Mouse (Mus musculus) retina, embryonic 14.5 days (tissue): ENCODE data around the gene Lexm.

Source experiments
- DNase-seq: peaks from one replicate; pipeline ENCODE4 v3.0.0-alpha.2; 2015; ENCODE audit warnings: low spot score

The Lexm gene

GRCm38 (mm10) chr4:106581865-106582204 is 35.2 kb downstream of the Lexm start:
- no peak for DNase-seq

GRCm38 (mm10) chr4:106581176-106581864 is 35.7 kb downstream of the Lexm start:
- DNase-seq, result no peak

DNA sequence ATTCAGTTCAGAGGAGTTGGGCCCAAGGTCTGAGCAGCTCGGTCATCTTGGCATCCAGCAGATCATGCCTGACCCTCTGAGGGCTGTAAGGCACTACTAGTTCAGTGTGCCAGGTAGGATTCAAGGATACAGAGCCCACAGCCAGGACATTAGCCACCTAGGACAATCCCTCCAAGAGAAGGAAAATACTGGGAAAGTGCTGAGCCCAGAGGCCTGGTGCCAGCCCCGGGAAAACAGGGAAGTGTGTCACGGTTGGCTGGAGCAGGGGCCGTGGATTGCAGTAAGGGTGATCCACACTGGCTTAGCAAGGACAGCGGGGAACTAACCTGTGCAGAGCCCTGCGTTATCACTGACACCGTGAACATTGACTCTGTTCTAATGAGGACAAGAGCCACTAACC is 39.5 kb downstream of the Lexm start:
- DNase-seq, result no peak

DNA sequence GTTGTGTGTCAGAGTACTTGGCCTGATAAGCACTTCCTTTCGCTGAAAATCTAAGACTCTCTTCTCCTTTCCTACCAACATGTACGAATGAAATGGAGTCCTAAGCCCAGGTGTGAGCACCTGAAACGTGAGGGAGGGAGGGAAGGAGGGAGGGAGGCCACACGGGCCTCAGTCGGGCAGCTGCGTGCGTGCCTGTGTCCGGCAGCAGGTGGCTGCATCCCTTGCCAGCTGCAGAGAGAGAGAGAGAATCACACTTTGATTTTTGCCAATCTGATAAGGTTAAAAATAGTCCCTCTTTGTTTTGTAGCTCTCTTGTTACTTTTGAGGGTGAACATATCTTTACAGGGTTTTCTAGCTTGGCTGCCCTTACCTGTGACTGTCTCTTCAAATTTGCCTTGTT is 42.0 kb downstream of the Lexm start:
- DNase-seq, result no peak

- no peak for DNase-seq
Measured at GRCm38 (mm10) chr4:106571081-106571724, 45.8 kb downstream of the Lexm start.

GRCm38 (mm10) chr4:106569680-106570079 is 47.4 kb downstream of the Lexm start:
- no peak for DNase-seq

DNA sequence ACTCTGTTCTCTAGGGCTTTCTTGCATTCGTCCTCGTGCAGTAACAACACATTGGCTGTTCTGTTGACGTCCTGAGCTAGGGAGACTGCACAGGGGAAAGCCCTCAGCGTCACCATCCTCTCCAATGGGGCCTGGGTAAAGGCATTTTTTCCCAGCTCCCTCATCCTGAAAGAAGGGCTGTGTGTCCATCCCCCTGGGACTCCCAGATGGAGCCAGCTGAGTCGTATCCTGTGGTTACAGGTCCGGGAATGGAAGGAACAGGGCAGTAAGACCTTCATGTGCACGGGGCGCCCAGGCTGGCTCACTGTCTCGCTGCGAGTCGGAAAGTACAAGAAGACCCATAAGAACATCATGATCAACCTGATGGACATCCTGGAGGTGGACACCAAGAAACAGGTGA is 52.9 kb downstream of the Lexm start:
- DNase-seq, result no peak

- peak; percentile 64 for DNase-seq
Measured at GRCm38 (mm10) chr4:106562837-106563790, 53.9 kb downstream of the Lexm start.

DNA sequence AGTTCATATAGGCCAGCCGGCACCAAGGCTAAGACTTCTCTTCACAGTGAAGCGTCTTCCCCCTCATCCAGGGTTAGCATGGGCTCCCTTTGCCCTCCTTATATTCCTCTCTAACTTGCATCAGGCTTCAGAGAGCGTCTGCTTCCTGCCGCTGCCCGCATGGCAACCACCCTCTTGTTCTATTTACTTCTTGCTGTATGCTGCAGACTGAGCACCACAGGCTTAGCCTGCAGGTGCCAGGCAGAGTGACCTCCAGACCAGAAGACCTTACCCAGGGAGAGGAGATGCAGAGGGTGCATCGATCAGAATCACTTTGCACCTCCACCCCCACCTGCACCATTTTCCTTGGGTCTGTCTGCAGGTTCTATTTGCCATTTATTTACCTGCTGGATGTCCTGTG is 55.0 kb downstream of the Lexm start:
- DNase-seq, result peak; percentile 9

DNA sequence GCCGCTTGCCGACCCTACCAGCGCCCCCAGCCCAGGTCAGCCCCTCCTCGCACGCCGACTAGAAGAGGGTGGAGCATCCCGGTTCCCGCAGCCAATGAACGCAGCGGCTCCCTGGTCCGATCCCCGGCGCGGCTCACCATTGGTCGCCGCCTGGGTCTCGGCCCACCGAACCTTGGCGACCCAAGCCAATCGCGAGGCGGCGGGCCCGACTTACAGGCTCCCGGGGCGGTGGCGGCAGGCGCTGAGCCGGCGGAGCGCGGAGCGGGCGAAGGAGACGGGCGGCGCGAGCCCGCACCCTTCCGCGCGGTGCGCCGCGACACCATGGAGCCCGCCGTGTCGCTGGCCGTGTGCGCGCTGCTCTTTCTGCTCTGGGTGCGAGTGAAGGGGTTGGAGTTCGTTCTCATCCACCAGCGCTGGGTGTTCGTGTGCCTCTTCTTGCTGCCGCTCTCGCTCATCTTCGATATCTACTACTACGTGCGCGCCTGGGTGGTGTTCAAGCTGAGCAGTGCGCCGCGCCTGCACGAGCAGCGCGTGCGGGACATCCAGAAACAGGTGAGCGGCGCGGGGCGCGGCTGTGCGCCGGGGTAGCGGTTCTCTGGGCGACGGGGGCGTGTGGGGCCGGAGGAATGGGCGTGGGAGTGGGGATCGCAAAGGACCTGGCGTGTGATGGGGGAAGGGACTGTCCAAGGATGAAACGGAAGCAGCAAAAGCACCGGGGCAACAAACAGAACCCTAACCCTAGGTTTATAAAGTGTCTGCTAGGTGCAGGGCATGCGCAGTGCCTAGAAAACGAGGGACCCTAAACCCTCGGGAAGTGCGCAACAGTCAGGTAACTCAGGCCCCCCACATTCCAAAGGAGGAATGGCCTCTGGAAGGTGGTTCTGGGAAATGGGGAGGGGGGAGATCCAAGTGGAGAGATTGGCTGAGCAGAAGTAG is 55.9 kb downstream of the Lexm start, which contains the start of gene Dhcr24:
TSS of gene Dhcr24 (plus strand) at position 193 of the 936 bp plus-strand sequence.
- peak; percentile 96 for DNase-seq

GRCm38 (mm10) chr4:106560213-106560845 is 56.7 kb downstream of the Lexm start:
- peak; percentile 39 for DNase-seq

- DNase-seq, result no peak
Measured at GRCm38 (mm10) chr4:106559343-106560212, 57.5 kb downstream of the Lexm start.

- no peak for DNase-seq
Measured at GRCm38 (mm10) chr4:106557978-106558377, 59.1 kb downstream of the Lexm start.

DNA sequence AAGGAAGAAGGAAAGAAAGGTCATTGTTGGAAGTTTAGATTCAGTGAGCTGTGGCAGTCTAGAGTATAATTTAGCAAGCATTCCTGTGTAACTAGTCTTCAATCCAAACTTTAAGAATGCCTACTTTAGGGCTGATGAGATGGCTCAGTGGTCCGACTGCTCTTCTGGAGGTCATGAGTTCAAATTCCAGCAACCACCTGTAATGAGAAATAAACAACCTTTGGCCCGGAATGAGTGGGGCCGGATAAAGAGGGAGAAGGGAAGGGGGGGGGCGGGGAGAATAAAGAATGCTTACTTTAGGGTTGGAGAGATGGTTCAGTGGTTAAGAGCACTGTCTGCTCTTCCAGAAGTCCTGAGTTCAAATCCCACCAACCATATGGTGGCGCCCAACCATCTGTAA is 59.8 kb downstream of the Lexm start:
- DNase-seq, result no peak

DNA sequence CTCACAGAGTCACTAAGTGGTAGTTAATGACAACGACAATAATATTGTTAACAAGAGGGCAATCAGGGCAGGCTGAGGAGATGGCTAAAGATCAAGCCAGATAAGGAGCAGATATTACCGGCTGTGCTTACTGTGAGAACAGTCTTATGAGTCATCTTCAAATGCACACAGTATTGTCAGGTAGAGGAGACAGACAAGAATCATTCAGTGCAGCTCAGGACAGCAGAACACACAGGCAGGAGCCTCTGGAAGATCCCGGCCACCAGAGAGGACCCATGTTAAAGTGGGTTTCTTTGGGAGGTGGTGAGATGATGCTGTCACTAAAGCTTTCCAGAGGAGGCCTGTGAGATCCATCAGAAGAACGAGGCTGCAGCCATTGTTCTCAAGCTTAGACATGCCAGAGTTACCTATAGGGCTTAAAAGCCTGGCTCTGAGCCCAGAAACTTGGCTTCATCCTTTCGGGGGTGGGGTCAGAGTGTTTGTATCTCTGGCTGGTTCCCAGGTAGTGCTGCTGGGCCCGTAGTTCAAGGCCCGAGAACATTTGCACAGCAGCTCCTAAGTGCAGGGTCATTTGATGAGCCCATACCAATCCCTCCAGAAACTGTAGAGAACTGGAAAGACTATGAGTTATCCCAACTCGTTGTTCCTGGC is 66.4 kb downstream of the Lexm start:
- DNase-seq, result no peak

- no peak for DNase-seq
Measured at GRCm38 (mm10) chr4:106548113-106548512, 68.9 kb downstream of the Lexm start.

DNA sequence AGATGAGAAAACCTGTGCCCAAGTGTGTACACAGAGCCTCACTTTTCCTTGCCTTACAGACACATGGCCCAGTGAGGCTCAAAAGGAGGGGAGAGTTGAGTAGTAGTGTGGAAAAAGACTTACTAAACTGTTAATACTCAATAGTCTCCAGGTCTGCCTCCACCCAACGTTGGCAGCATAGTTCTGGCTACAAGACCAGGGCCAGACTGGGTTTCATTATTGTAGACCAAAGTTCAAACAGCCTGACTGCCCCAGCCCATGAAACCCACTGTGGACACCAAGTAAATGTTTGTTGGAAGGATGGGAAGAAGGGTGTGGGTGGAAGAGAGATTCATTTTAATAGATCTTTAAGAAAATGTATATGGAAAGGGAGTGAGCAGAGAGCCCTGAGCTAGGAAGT is 70.1 kb downstream of the Lexm start:
- no peak for DNase-seq

GRCm38 (mm10) chr4:106545817-106546373 is 71.1 kb downstream of the Lexm start:
- DNase-seq, result no peak

GRCm38 (mm10) chr4:106542211-106542610 is 74.8 kb downstream of the Lexm start:
- DNase-seq, result no peak
